Mouse (Mus musculus) thymus, adult 2 months (tissue): ENCODE data around the gene Cd2.

ENCODE experiments used
- CTCF ChIP-seq: fragments of 200-500 bp; IDR thresholded peaks from 2 replicates; pipeline ENCODE4 v1.5.1; 2012; ENCODE audit warnings: mild to moderate bottlenecking, control low read depth, low read length, moderate library complexity, borderline replicate concordance; ENCODE audit not compliant: control insufficient read depth, poor library complexity, insufficient read depth; ENCODE audit errors: extremely low read depth
- POLR2A ChIP-seq: fragments of 200-500 bp; IDR thresholded peaks from 2 replicates; pipeline ENCODE4 v1.6.1; 2012; ENCODE audit warnings: mild to moderate bottlenecking, low read length, control low read depth, moderate library complexity; ENCODE audit not compliant: control insufficient read depth, poor library complexity, insufficient read depth; ENCODE audit errors: extremely low read depth

GRCm38 (mm10) chr3:101297221-101297620 lies 9.5 kb upstream of the Cd2 start:
- TF ChIP-seq CTCF = no peak
- TF ChIP-seq POLR2A = no peak
